Mouse (Mus musculus) embryonic facial prominence, embryonic 11.5 days (tissue): ENCODE results near the gene Tmem254a. TPM values are rescaled to one million over a fixed set of nuclear protein-coding genes. Genes with fewer than 3 reads are reported as not detected.

Experiments used
- polyA plus RNA-seq: library from polyadenylated mRNA; unstranded; fragments of >200 nt; fragmentation: Nextera tagmentation; extraction: Ambion mirVana; gene quantifications from 2 replicates; pipeline ENCODE4 v1.2.1, GENCODE M21; 2014

The Tmem254a gene
- polyA plus RNA-seq, 1 experiment from 2014 or later = 3.5 TPM

Other genes with a start within 250 kb of the Tmem254a start
- gene Ppif, start 233.5 kb downstream of the Tmem254a start, polyA plus RNA-seq = 40.7 and 43.7 TPM in 2 replicates
- 23.6 and 24.5 TPM in 2 replicates for gene Zcchc24, start 158.6 kb downstream of the Tmem254a start, polyA plus RNA-seq
- gene Anxa11, start 85.5 kb downstream of the Tmem254a start, polyA plus RNA-seq = 7.1 and 9.1 TPM in 2 replicates
- gene Plac9a, start 24.6 kb downstream of the Tmem254a start, polyA plus RNA-seq = not detected in 2 replicates
- 0.46 TPM in 1 of 2 replicates, not detected in the other for gene Cphx1, start 10.6 kb upstream of the Tmem254a start, polyA plus RNA-seq
- gene Duxbl1, start 50.9 kb upstream of the Tmem254a start, polyA plus RNA-seq = 2.3 and 3.1 TPM in 2 replicates
- gene Gm9780, start 115.0 kb upstream of the Tmem254a start, polyA plus RNA-seq = 1.1 TPM in 1 of 2 replicates, not detected in the other
- gene Tmem254c, start 139.7 kb upstream of the Tmem254a start, polyA plus RNA-seq = 21.5 and 23.7 TPM in 2 replicates
- gene Cphx2, start 153.8 kb upstream of the Tmem254a start, polyA plus RNA-seq = not detected in 2 replicates
- gene Cphx3, start 154.6 kb upstream of the Tmem254a start, polyA plus RNA-seq = not detected in 2 replicates
- not detected in 2 replicates for gene Duxbl2, start 190.7 kb upstream of the Tmem254a start, polyA plus RNA-seq